Mouse (Mus musculus) lung, postnatal 0 days (tissue): ENCODE results near the gene Gm38431. TPM values are rescaled to one million over a fixed set of nuclear protein-coding genes. Genes with fewer than 3 reads are reported as not detected.

ENCODE experiments used
- ATAC-seq: fragments of 200-750 bp; cut with Nextera tagmentation; 2 replicates; pipeline ENCODE4 v1.8.0; 2017; ENCODE audit warnings: moderate library complexity
- DNase-seq: peaks from one replicate; pipeline ENCODE4 v3.0.0-alpha.2; 2016; ENCODE audit warnings: low spot score
- H3K27ac ChIP-seq: fragments of 300-500 bp; sonication (generic); 2 replicates; pipeline ENCODE4 v1.5.1; 2014; ENCODE audit warnings: antibody characterized with exemption, mild to moderate bottlenecking, low read length, mixed read lengths
- H3K27me3 ChIP-seq: fragments of 300-500 bp; sonication (generic); replicated peaks from 2 replicates; pipeline ENCODE4 v1.6.1; 2014; ENCODE audit warnings: low read length, mixed read lengths; ENCODE audit not compliant: insufficient read depth
- H3K36me3 ChIP-seq: fragments of 300-500 bp; sonication (generic); 2 replicates; pipeline ENCODE4 v1.6.1; 2014; ENCODE audit warnings: low read length, mixed read lengths; ENCODE audit not compliant: insufficient read depth
- H3K4me1 ChIP-seq: fragments of 300-500 bp; sonication (generic); 2 replicates; pipeline ENCODE4 v1.6.1; 2014; ENCODE audit warnings: antibody characterized with exemption, low read depth, low read length, mixed read lengths; ENCODE audit not compliant: insufficient read depth
- H3K4me2 ChIP-seq: fragments of 300-500 bp; sonication (generic); replicated peaks from 2 replicates; pipeline ENCODE4 v1.6.1; 2014; ENCODE audit warnings: low read depth, mild to moderate bottlenecking, low read length, moderate library complexity, mixed read lengths
- H3K4me3 ChIP-seq: fragments of 300-500 bp; sonication (generic); 2 replicates; pipeline ENCODE4 v1.5.1; 2014; ENCODE audit warnings: low read depth, low read length
- H3K9ac ChIP-seq: fragments of 300-500 bp; sonication (generic); replicated peaks from 2 replicates; pipeline ENCODE4 v1.6.1; 2014; ENCODE audit warnings: low read depth, mild to moderate bottlenecking
- H3K9me3 ChIP-seq: fragments of 300-500 bp; sonication (generic); 2 replicates; pipeline ENCODE4 v1.6.1; 2016; ENCODE audit warnings: low read length, mixed read lengths
- CTCF ChIP-seq: IDR thresholded peaks from 2 replicates; pipeline ENCODE4 v1.5.1; 2016; ENCODE audit warnings: antibody characterized with exemption, mild to moderate bottlenecking
- EP300 ChIP-seq: IDR thresholded peaks from 2 replicates; pipeline ENCODE4 v1.6.1; 2016; ENCODE audit warnings: antibody characterized with exemption, mild to moderate bottlenecking, control low read depth
- WGBS: fragments of 180-500 bp; shearing (Covaris S2); extraction: QIAGEN DNeasy Blood & Tissue Kit; methylation state at CpG from one replicate; pipeline ENCODE4 v1.1.7; 2014; 5-methylcytosine and 5-hydroxymethylcytosine counted together
- polyA plus RNA-seq: library from polyadenylated mRNA; unstranded; fragments of >200 nt; fragmentation: Nextera tagmentation; extraction: Ambion mirVana; gene quantifications from 2 replicates; pipeline ENCODE4 v1.2.1, GENCODE M21; 2015

Gene Gm38431
- polyA plus RNA-seq, 1 experiment from 2014 or later: 0.69 TPM

DNA sequence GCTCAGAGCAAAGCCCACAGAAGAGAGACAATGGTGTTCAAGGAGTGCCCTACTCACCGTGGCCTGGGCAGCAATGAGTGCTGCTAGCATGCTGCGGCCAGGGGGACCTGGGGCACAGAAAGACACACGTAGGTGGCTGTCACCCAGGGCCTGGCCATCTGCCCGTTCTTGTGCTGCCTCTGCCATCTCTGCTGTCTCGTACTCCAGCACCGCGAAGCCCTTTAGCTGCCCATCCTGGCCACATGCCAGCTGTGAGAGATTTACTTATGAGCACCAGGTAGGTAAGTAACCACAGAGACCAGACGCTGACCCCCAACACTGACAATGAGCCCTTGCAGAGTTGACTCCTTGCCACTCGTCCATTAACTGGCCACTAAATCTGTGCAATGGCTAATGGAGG lies 10.7 kb downstream of the Gm38431 start:
- no peak overlapping the region for H3K4me3 ChIP-seq
- ATAC-seq (no peak), DNase-seq (no peak)
- WGBS: 76% methylated on average over 9 of the region's 9 CpGs
- no peaks in the 10 kb centered on the region for H3K27me3 ChIP-seq
- no peak overlapping the region for H3K27ac ChIP-seq
- peaks cover 70% of the 10 kb centered on the region for H3K36me3 ChIP-seq
- no peaks in the 10 kb centered on the region for H3K9me3 ChIP-seq
- TF ChIP-seq EP300: no peak
- TF ChIP-seq CTCF: no peak
- H3K4me2 ChIP-seq: no peak overlapping the region
- H3K4me1 ChIP-seq: no peaks in the 10 kb centered on the region
- H3K9ac ChIP-seq: no peak overlapping the region

- Histone ChIP-seq H3K4me1 (no peaks in the 10 kb centered on the region), H3K4me3 (no peak overlapping the region), H3K4me2 (no peak overlapping the region), H3K27me3 (no peaks in the 10 kb centered on the region), H3K9ac (no peak overlapping the region), H3K27ac (no peak overlapping the region), H3K9me3 (no peaks in the 10 kb centered on the region), H3K36me3 (peaks cover 42% of the 10 kb centered on the region)
- 76% methylated on average over 3 of the region's 3 CpGs for WGBS
- no peak for DNase-seq
- no peak for TF ChIP-seq CTCF
- TF ChIP-seq EP300: no peak
- ATAC-seq: no peak
Measured at GRCm38 (mm10) chr9:21075625-21076024, 16.2 kb downstream of the Gm38431 start.

DNA sequence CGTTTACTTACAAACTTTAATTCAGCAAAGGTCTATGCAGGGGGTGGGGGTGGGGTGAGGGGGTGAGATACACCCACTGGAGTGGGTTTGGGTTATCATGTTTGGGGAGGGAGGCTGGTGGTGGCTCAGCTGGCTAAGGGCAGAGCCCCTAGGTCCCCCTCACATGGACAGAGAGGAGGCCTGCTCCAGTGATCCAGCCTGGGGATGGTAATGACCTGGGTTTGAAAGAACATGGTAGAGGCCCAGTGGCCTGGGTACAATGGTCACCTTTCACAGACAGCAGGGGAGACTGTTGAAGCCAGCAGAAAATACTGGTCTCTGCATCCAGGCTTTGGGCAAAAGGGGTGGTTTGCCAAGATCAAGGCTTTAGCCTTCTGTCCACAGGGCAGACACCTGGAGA lies 17.6 kb downstream of the Gm38431 start:
- 0 out of 2 replicates have a peak overlapping the region, but pooled peaks have one; percentile 96 for H3K4me2 ChIP-seq
- no peaks in the 10 kb centered on the region for H3K27me3 ChIP-seq
- no peak overlapping the region for H3K4me3 ChIP-seq
- H3K9me3 ChIP-seq: no peaks in the 10 kb centered on the region
- TF ChIP-seq CTCF: no peak
- TF ChIP-seq EP300: no peak
- H3K9ac ChIP-seq: no peak overlapping the region
- WGBS: 86% methylated on average over 1 of the region's 1 CpGs
- DNase-seq (no peak), ATAC-seq (no peak)
- H3K4me1 ChIP-seq: no peaks in the 10 kb centered on the region
- peak overlapping the region; percentile 63; the same call in 1 of the 2 replicates for H3K27ac ChIP-seq
- peaks cover 29% of the 10 kb centered on the region; the same call in 1 of the 2 replicates for H3K36me3 ChIP-seq

GRCm38 (mm10) chr9:21073044-21073840 lies 18.6 kb downstream of the Gm38431 start, which contains the start of the genes Gm49373 and Fdx1l:
Gene Gm49373 (minus strand): TSS chr9:21073096.
Gene Fdx1l (minus strand): TSS chr9:21073614.
- Histone ChIP-seq H3K9ac (peak within 1 kb of the TSS; percentile 65), H3K27me3 (no peaks in the 10 kb centered on the region), H3K4me1 (no peaks in the 10 kb centered on the region), H3K4me3 (peak within 1 kb of the TSS; percentile 69), H3K9me3 (no peaks in the 10 kb centered on the region), H3K27ac (peak within 1 kb of the TSS; percentile 63), H3K36me3 (peaks cover 20% of the 10 kb centered on the region; the same call in 1 of the 2 replicates), H3K4me2 (peak within 1 kb of the TSS; percentile 96)
- DNase-seq (peak; percentile 96), ATAC-seq (peak; percentile 98)
- 3% methylated on average over 41 of the region's 58 CpGs for WGBS
- TF ChIP-seq CTCF (no peak), EP300 (no peak)

GRCm38 (mm10) chr9:21072641-21073040 lies 19.2 kb downstream of the Gm38431 start:
- DNase-seq (no peak), ATAC-seq (no peak)
- Histone ChIP-seq H3K9ac (peak overlapping the region; percentile 65), H3K4me3 (peak overlapping the region; percentile 69), H3K4me1 (no peaks in the 10 kb centered on the region), H3K36me3 (peaks cover 17% of the 10 kb centered on the region; the same call in 1 of the 2 replicates), H3K27me3 (no peaks in the 10 kb centered on the region), H3K9me3 (no peaks in the 10 kb centered on the region), H3K27ac (no peak overlapping the region), H3K4me2 (peak overlapping the region; percentile 96)
- TF ChIP-seq EP300 (no peak), CTCF (no peak)
- 3% methylated on average over 4 of the region's 4 CpGs for WGBS

GRCm38 (mm10) chr9:21067006-21067684 lies 24.7 kb downstream of the Gm38431 start, which contains the start of gene Zglp1:
Gene Zglp1 (minus strand): TSS chr9:21067093.
- Histone ChIP-seq H3K4me3 (no peak within 1 kb of the TSS), H3K27me3 (no peaks in the 10 kb centered on the region), H3K4me2 (no peak within 1 kb of the TSS), H3K36me3 (no peaks in the 10 kb centered on the region), H3K27ac (no peak within 1 kb of the TSS), H3K9me3 (no peaks in the 10 kb centered on the region), H3K4me1 (no peaks in the 10 kb centered on the region), H3K9ac (no peak within 1 kb of the TSS)
- TF ChIP-seq CTCF (no peak), EP300 (no peak)
- 85% methylated on average over 22 of the region's 27 CpGs for WGBS
- ATAC-seq: no peak
- DNase-seq: no peak
